Mouse (Mus musculus): Measurements from ENCODE around the gene Abhd14b. TPM values are rescaled to one million over a fixed set of nuclear protein-coding genes. Genes with fewer than 3 reads are reported as not detected.

Abhd14b gene
- total and polyA plus RNA-seq, 2 experiments from 2014 or later, result 16.8 to 20.6 TPM

- H3K36me3 ChIP-seq (ENCODE audit: insufficient read depth, low read length), result no peaks in the 10 kb centered on the region
- peak overlapping the region; percentile 54 for H3K4me3 ChIP-seq (ENCODE audit: low read length)
- ATAC-seq (no peak; the same call in 1 of the 2 replicates), DNase-seq (ENCODE audit: low spot score) (no peak)
- peak overlapping the region; percentile 53 for H3K9ac ChIP-seq (replicated peaks; ENCODE audit: low read length)
- WGBS, result 35% methylated on average over 9 of the region's 9 CpGs
- peak overlapping the region; percentile 77 for H3K4me2 ChIP-seq (ENCODE audit: low read depth, low read length)
- peaks cover 14% of the 10 kb centered on the region for H3K4me1 ChIP-seq (ENCODE audit: insufficient read depth, low read length)
- no peaks in the 10 kb centered on the region for H3K27me3 ChIP-seq (ENCODE audit: insufficient read depth, low read length)
- TF ChIP-seq CTCF (IDR thresholded peaks at IDR 0.05; ENCODE audit: low read depth), result no peak
- H3K9me3 ChIP-seq (ENCODE audit: low read length), result no peaks in the 10 kb centered on the region
- peak overlapping the region; percentile 71 for H3K27ac ChIP-seq
These were observed 692 bp downstream of the Abhd14b start for GRCm38 (mm10) chr9:106447951-106448350.

GRCm38 (mm10) chr9:106448498-106449031, 1.3 kb downstream of the Abhd14b start:
- Histone ChIP-seq H3K27ac (peak overlapping the region; percentile 75), H3K9ac (replicated peaks; ENCODE audit: low read length) (peak overlapping the region; percentile 51), H3K4me3 (ENCODE audit: low read length) (peak overlapping the region; percentile 54), H3K4me1 (ENCODE audit: insufficient read depth, low read length) (peaks cover 15% of the 10 kb centered on the region), H3K36me3 (ENCODE audit: insufficient read depth, low read length) (no peaks in the 10 kb centered on the region), H3K27me3 (ENCODE audit: insufficient read depth, low read length) (no peaks in the 10 kb centered on the region), H3K4me2 (ENCODE audit: low read depth, low read length) (peak overlapping the region; percentile 77), H3K9me3 (ENCODE audit: low read length) (no peaks in the 10 kb centered on the region)
- ATAC-seq, result peak; percentile 73
- WGBS, result under 1% methylated on average over 23 of the region's 23 CpGs
- DNase-seq (ENCODE audit: low spot score), result peak; percentile 88
- peak; percentile 86 for TF ChIP-seq CTCF (IDR thresholded peaks at IDR 0.05; ENCODE audit: low read depth)

GRCm38 (mm10) chr9:106449947-106450346, 2.7 kb downstream of the Abhd14b start:
- Histone ChIP-seq H3K4me1 (ENCODE audit: insufficient read depth, low read length) (peaks cover 17% of the 10 kb centered on the region), H3K4me3 (ENCODE audit: low read length) (no peak overlapping the region), H3K9me3 (ENCODE audit: low read length) (no peaks in the 10 kb centered on the region), H3K4me2 (ENCODE audit: low read depth, low read length) (no peak overlapping the region), H3K36me3 (ENCODE audit: insufficient read depth, low read length) (no peaks in the 10 kb centered on the region), H3K9ac (replicated peaks; ENCODE audit: low read length) (no peak overlapping the region), H3K27me3 (ENCODE audit: insufficient read depth, low read length) (no peaks in the 10 kb centered on the region), H3K27ac (no peak overlapping the region)
- 83% methylated on average over 8 of the region's 8 CpGs for whole genome bisulfite sequencing
- no peak for DNase-seq (ENCODE audit: low spot score)
- no peak for TF ChIP-seq CTCF (IDR thresholded peaks at IDR 0.05; ENCODE audit: low read depth)
- ATAC-seq, result no peak

- DNase-seq (ENCODE audit: low spot score) (peak; percentile 51), ATAC-seq (no peak)
- H3K4me2 ChIP-seq (ENCODE audit: low read depth, low read length), result no peak overlapping the region
- no peak overlapping the region for H3K4me3 ChIP-seq (ENCODE audit: low read length)
- WGBS, result 31% methylated on average over 9 of the region's 9 CpGs
- H3K36me3 ChIP-seq (ENCODE audit: insufficient read depth, low read length), result no peaks in the 10 kb centered on the region
- no peaks in the 10 kb centered on the region for H3K9me3 ChIP-seq (ENCODE audit: low read length)
- H3K9ac ChIP-seq (replicated peaks; ENCODE audit: low read length), result no peak overlapping the region
- H3K27me3 ChIP-seq (ENCODE audit: insufficient read depth, low read length), result no peaks in the 10 kb centered on the region
- no peak for TF ChIP-seq CTCF (IDR thresholded peaks at IDR 0.05; ENCODE audit: low read depth)
- H3K27ac ChIP-seq, result no peak overlapping the region
- H3K4me1 ChIP-seq (ENCODE audit: insufficient read depth, low read length), result peaks cover 20% of the 10 kb centered on the region
These were observed 3.4 kb downstream of the Abhd14b start for GRCm38 (mm10) chr9:106450661-106451060.

- H3K27me3 ChIP-seq (ENCODE audit: insufficient read depth, low read length), result no peaks in the 10 kb centered on the region
- TF ChIP-seq CTCF (IDR thresholded peaks at IDR 0.05; ENCODE audit: low read depth), result no peak
- no peak for DNase-seq (ENCODE audit: low spot score)
- peaks cover 26% of the 10 kb centered on the region for H3K4me1 ChIP-seq (ENCODE audit: insufficient read depth, low read length)
- WGBS, result 71% methylated on average over 11 of the region's 11 CpGs
- no peak for ATAC-seq
- no peak overlapping the region for H3K4me2 ChIP-seq (ENCODE audit: low read depth, low read length)
- H3K27ac ChIP-seq, result no peak overlapping the region
- no peaks in the 10 kb centered on the region for H3K9me3 ChIP-seq (ENCODE audit: low read length)
- no peaks in the 10 kb centered on the region for H3K36me3 ChIP-seq (ENCODE audit: insufficient read depth, low read length)
- H3K4me3 ChIP-seq (ENCODE audit: low read length), result no peak overlapping the region
- no peak overlapping the region for H3K9ac ChIP-seq (replicated peaks; ENCODE audit: low read length)
These were observed 4.0 kb downstream of the Abhd14b start for GRCm38 (mm10) chr9:106451298-106451697.

GRCm38 (mm10) chr9:106451899-106452298, 4.6 kb downstream of the Abhd14b start:
- Histone ChIP-seq H3K9ac (replicated peaks; ENCODE audit: low read length) (no peak overlapping the region), H3K27me3 (ENCODE audit: insufficient read depth, low read length) (no peaks in the 10 kb centered on the region), H3K4me2 (ENCODE audit: low read depth, low read length) (no peak overlapping the region), H3K9me3 (ENCODE audit: low read length) (no peaks in the 10 kb centered on the region), H3K36me3 (ENCODE audit: insufficient read depth, low read length) (no peaks in the 10 kb centered on the region), H3K4me1 (ENCODE audit: insufficient read depth, low read length) (peaks cover 30% of the 10 kb centered on the region), H3K27ac (no peak overlapping the region), H3K4me3 (ENCODE audit: low read length) (no peak overlapping the region)
- ATAC-seq, result no peak
- no peak for TF ChIP-seq CTCF (IDR thresholded peaks at IDR 0.05; ENCODE audit: low read depth)
- no peak for DNase-seq (ENCODE audit: low spot score)
- WGBS, result 79% methylated on average over 2 of the region's 2 CpGs

- H3K9ac ChIP-seq (replicated peaks; ENCODE audit: low read length), result no peak overlapping the region
- H3K9me3 ChIP-seq (ENCODE audit: low read length), result no peaks in the 10 kb centered on the region
- peak overlapping the region; percentile 94; the same call in 1 of the 2 replicates for H3K27ac ChIP-seq
- DNase-seq (ENCODE audit: low spot score) (no peak), ATAC-seq (no peak)
- H3K36me3 ChIP-seq (ENCODE audit: insufficient read depth, low read length), result no peaks in the 10 kb centered on the region
- no peak for TF ChIP-seq CTCF (IDR thresholded peaks at IDR 0.05; ENCODE audit: low read depth)
- no peaks in the 10 kb centered on the region for H3K27me3 ChIP-seq (ENCODE audit: insufficient read depth, low read length)
- no peak overlapping the region for H3K4me3 ChIP-seq (ENCODE audit: low read length)
- 32% methylated on average over 6 of the region's 6 CpGs for WGBS
- peak overlapping the region; percentile 92 for H3K4me2 ChIP-seq (ENCODE audit: low read depth, low read length)
- H3K4me1 ChIP-seq (ENCODE audit: insufficient read depth, low read length), result peaks cover 33% of the 10 kb centered on the region
These were observed 5.1 kb downstream of the Abhd14b start for GRCm38 (mm10) chr9:106452351-106452750.
